Mouse (Mus musculus) CH12.LX (cell line): ENCODE measurements around the gene Ndst2.

Source experiments
- CTCF ChIP-seq, 2 experiments: IDR thresholded peaks in 1 of 2; conservative IDR thresholded peaks in 1 of 2; 2 replicates each; pipeline ENCODE4 v1.5.1; 2011 to 2012; ENCODE audit warnings: low read depth in 2 of 2, low read length in 2 of 2, improper control_type of control experiment in 1 of 2, inconsistent platforms in 1 of 2, mild to moderate bottlenecking in 1 of 2, moderate library complexity in 1 of 2
- JUND ChIP-seq: conservative IDR thresholded peaks from 2 replicates; pipeline ENCODE4 v1.6.1; 2011; ENCODE audit warnings: low read depth, low read length, improper control_type of control experiment
- ZMIZ1 ChIP-seq: IDR thresholded peaks from 2 replicates; pipeline ENCODE4 v1.6.1; 2012; ENCODE audit warnings: low read depth, mild to moderate bottlenecking, inconsistent platforms, low read length, improper control_type of control experiment

DNA sequence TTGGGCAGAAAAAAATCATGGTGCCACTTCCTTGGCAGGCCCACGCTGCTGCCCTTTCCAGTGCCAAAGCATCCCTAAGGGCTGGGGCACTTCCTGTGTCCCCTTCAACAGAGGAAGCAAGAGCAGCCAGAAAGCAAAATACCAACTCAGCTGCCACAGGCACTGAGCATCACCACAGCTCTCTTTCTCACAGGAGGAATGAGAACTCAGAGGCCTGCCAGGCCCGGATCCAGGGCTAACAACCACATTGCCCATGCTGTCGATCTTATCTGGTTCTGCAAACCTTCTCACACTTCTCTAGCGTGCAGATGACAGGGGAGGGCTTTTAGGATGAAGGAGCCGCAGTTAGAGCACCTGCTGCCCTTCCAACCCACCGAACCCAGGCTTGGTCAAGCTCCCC lies 38.4 kb upstream of the Ndst2 start:
- TF ChIP-seq CTCF (conservative IDR thresholded peaks at IDR 0.05 in 1 of 2, IDR thresholded peaks at IDR 0.05 in 1 of 2; ENCODE audit: low read depth in 2 of 2, low read length in 2 of 2), result no peak
- TF ChIP-seq JUND, result no peak
- TF ChIP-seq ZMIZ1, result no peak
